Mouse (Mus musculus): ENCODE measurements around the gene Mon2.

Gene Mon2

GRCm38 (mm10) chr10:122964241-122964636 lies 112.1 kb downstream of the Mon2 start:
- no peak for DNase-seq (ENCODE audit: low spot score in 2 of 2)

GRCm38 (mm10) chr10:122963463-122964240 lies 112.7 kb downstream of the Mon2 start:
- DNase-seq (ENCODE audit: low spot score in 2 of 2), result no peak

- DNase-seq (ENCODE audit: low spot score in 2 of 2), result no peak
These were observed 113.7 kb downstream of the Mon2 start for GRCm38 (mm10) chr10:122962651-122963050.

- DNase-seq (ENCODE audit: low spot score in 2 of 2), result no peak
These were observed 114.8 kb downstream of the Mon2 start for GRCm38 (mm10) chr10:122961494-122961893.

GRCm38 (mm10) chr10:122960738-122961137 lies 115.6 kb downstream of the Mon2 start:
- no peak for DNase-seq (ENCODE audit: low spot score in 2 of 2)

GRCm38 (mm10) chr10:122960216-122960615 lies 116.1 kb downstream of the Mon2 start:
- no peak for DNase-seq (ENCODE audit: low spot score in 2 of 2)

GRCm38 (mm10) chr10:122958699-122959098 lies 117.6 kb downstream of the Mon2 start:
- DNase-seq (ENCODE audit: low spot score in 2 of 2), result no peak

GRCm38 (mm10) chr10:122957918-122958317 lies 118.4 kb downstream of the Mon2 start:
- DNase-seq (ENCODE audit: low spot score in 2 of 2), result no peak

GRCm38 (mm10) chr10:122953576-122953975 lies 122.7 kb downstream of the Mon2 start:
- no peak for DNase-seq (ENCODE audit: low spot score in 2 of 2)

- DNase-seq (ENCODE audit: low spot score in 2 of 2), result no peak
These were observed 125.3 kb downstream of the Mon2 start for GRCm38 (mm10) chr10:122950966-122951365.

- no peak for DNase-seq (ENCODE audit: low spot score in 2 of 2)
These were observed 131.4 kb downstream of the Mon2 start for GRCm38 (mm10) chr10:122944888-122945287.

- no peak for DNase-seq (ENCODE audit: low spot score in 2 of 2)
These were observed 132.5 kb downstream of the Mon2 start for GRCm38 (mm10) chr10:122943824-122944223.

GRCm38 (mm10) chr10:122942771-122943170 lies 133.5 kb downstream of the Mon2 start:
- DNase-seq (ENCODE audit: low spot score in 2 of 2), result no peak
